15 mouse cellular contexts compared by ENCODE assay signal in the genomic region with DNA sequence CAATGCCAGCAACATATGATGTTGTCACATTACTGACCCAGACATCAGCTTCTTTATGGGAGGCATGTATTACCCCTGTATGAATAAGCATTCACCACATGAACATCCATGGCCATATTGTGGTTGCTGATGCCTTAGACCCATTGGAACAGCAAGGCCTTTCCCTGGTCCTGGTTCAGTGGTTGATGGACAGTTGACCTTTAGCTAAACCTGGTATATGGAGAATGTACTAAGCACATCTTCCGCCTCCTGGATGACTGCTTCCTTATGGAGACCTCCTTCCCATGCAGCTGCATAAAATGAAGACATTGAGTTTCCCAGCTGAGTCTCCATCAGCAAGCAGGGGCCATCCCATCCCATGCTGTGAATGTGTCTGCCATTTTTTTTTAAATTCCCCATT.
"Had no signal": no experiment of that assay in that cellular context is flagged by ENCODE, and none has a peak within 500 bp of the region (broad histone marks: within the 10 kb centered on the region; RNA-seq: fewer than 3 reads in every experiment).

No protein-coding gene starts in this region.

- H3K27me3 ChIP-seq: neural tube, embryonic 13.5 days; neural tube, embryonic 15.5 days; stomach, embryonic 15.5 days had no signal

- H3K36me3 ChIP-seq: neural tube, embryonic 13.5 days; neural tube, embryonic 15.5 days; stomach, embryonic 15.5 days had no signal

- DNase-seq: retina, postnatal 1 day; right cerebral cortex, adult 18-20 months; right cerebral cortex, postnatal 14 days; right cerebral cortex, postnatal 25 days; right cerebral cortex, postnatal 4 days; spleen, adult 18-20 months; thymus, adult 18-20 months; thymus, adult 2 months; thymus, postnatal 14 days; thymus, postnatal 25 days; thymus, postnatal 36 days; thymus, postnatal 4 days had no signal

- H3K4me1 ChIP-seq: neural tube, embryonic 13.5 days; neural tube, embryonic 15.5 days; stomach, embryonic 15.5 days had no signal

- H3K9me3 ChIP-seq: neural tube, embryonic 13.5 days; neural tube, embryonic 15.5 days; stomach, embryonic 15.5 days had no signal

- H3K4me3 ChIP-seq: neural tube, embryonic 13.5 days; neural tube, embryonic 15.5 days; stomach, embryonic 15.5 days had no signal
